Mouse (Mus musculus) MEL-GATA-1-ER (cell line): ENCODE measurements around the gene Naa35.

ENCODE experiments used
- DNase-seq: peaks from one replicate; pipeline ENCODE4 v3.0.0-alpha.2; 2012; ENCODE audit warnings: low read depth; ENCODE audit errors: extremely low read depth

The Naa35 gene

DNA sequence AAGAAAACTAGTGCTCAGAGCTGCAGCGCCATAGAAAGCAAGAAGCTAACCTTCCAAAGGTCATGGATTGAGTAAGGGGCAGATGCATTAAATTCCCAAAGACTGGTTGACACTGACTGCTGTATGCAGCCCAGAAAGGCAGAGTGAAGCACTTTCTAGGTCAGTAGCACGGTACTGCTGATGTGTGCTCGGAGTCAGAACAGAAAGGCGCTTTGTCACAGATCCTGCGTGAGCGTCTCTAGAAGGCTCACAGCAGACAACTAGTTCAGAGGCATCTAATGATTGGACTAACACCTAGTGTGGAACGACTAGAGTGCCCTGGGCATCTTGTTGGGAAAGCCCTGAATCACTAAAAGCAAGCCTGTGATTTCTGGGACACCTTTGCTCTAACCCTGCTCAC, 52.7 kb downstream of the Naa35 start:
- DNase-seq, result no peak

DNA sequence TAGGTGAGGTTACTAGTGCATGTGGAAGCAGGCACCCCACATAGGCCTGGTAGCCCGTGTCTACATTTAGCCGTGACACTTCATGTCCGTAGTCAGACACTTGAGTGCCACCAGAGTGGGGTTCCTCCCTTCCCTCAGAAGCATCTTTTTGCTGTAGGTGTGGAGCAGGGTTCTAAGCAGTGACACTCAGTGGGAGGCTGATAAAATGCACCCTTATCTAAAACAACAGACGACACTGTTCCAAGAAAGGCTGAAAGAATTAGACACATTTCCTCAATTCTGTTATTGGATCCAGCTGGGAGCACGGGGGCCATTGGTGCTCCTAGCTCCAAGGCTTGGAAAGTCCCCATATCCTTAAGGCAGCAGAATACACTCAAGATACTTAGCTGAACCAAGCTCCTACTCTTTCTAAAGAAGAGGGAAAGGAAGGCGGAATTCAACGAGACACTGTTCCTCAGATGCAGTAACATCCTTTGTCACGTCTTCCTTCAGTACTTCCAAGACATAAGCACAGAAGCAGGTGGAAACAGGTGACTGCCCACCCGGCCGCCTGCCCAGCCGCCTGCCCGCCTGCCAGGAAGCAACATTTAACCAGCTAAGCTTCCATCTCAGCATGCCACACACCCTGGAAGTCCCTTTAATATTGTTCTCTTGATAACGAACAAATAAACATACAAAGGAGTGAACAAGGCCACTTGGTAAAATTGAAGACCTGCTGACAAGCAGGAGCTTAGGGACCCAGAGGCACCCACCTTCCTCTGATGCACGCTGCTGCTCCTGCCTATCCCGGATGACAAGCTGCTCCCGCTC, 54.5 kb downstream of the Naa35 start:
- no peak for DNase-seq

GRCm38 (mm10) chr13:59640178-59640440, 55.0 kb downstream of the Naa35 start:
- DNase-seq, result no peak

DNA sequence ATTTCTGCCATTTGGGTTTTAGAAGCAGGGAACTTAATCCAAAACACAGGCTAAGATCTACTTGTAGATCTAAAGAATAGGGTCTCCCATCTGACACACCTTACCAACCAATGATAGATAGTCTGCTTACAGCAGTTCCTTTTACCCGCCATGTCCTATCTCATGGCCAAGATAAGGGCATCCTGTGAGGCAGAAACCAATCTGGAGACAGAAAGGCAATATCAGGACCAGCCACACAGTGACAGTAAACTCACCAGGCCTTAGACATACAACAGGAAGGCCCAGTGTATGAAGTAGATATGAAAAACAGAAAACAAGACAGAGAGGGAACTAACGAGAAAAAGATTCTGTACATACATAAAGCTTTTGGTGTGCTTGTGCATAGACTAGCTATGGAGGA, 57.8 kb downstream of the Naa35 start:
- no peak for DNase-seq

- DNase-seq, result no peak
Observed at GRCm38 (mm10) chr13:59645491-59645890, 60.4 kb downstream of the Naa35 start.

DNA sequence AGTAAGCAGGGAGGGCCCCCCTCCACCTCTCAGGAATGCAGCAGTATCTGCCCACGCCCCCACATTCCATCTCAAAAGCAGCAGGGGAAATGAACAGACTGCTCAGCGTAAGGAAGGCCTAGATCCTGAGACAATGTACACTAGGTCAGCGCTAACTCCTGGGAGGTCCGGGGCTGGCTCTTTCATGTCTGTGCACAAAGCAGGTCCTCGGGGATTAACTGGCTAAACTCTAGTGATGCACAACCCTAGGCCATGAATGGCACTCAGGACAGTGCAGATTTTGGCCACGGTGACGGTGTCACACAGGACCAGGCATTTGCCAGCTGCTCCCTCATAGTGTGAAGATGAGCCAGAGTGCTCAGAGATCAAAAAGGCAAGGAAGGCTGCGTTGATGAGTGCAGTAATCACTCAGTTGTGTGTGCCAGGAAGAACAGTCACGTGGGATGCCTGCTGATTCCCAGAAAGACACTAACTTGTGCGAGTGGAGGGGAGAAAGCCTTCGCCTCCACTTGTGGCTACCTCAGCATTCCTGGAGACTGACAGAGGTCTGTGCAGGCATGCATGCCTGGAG, 61.7 kb downstream of the Naa35 start:
- DNase-seq, result no peak

GRCm38 (mm10) chr13:59647484-59647883, 62.4 kb downstream of the Naa35 start:
- no peak for DNase-seq

- DNase-seq, result no peak
Observed at GRCm38 (mm10) chr13:59648598-59648997, 63.5 kb downstream of the Naa35 start.

DNA sequence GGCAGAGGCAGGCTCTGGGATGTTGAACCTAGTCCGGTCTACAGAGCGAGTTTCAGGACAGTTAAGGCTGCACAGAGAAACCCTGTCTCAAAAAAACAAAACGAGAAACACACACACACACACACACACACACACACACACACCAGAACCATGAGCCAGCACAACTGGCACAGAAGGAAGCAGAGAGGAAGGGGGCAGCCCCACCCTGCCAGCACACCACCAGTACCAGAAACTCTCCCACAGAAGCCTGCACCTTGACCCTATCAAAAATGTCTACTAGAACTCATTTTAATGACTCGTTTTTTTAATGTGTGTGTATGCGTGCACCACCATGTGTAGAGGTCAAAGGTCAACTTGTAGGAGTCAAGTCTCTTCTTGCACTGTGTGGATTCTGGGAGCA, 64.7 kb downstream of the Naa35 start:
- no peak for DNase-seq

GRCm38 (mm10) chr13:59652651-59653050, 67.6 kb downstream of the Naa35 start:
- no peak for DNase-seq

DNA sequence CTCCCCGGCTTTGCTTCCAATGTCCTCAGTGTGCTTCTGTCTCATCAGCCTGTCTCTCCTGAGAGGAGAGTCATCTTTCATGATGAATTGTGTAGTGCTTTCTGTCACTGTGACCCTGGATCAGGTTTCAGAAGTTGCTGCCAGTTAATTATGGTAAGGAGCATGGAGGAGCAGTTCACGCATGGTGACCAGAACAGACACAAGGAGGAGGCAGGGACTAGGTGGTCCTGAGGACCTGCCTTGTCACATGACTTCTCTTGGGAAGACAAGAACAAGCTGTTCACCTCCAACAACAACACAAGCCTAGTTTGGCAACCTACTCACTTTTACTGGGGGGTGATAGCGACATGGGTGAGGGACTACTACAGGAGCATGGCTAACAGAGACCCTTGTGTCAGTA, 68.1 kb downstream of the Naa35 start:
- no peak for DNase-seq

DNA sequence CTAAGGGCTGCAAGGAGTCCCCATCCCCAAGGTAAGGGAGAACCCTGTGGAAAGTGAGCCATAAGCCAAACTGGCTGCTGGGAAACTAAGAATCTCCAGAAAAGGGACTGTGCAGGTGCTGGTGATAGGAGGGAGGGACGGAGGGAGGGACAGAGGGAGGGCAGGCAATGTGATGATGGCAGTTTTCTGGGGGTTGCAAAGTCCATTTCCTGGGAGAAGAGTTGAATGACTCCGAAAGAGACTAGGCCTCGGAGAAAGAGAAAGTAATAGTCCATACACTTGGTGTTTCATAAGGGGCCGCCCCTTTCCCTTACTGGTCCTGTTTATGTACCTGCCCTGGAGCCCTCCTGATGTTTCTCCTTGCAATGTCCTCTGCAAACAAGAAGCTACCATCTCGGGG, 69.4 kb downstream of the Naa35 start:
- DNase-seq, result no peak

DNA sequence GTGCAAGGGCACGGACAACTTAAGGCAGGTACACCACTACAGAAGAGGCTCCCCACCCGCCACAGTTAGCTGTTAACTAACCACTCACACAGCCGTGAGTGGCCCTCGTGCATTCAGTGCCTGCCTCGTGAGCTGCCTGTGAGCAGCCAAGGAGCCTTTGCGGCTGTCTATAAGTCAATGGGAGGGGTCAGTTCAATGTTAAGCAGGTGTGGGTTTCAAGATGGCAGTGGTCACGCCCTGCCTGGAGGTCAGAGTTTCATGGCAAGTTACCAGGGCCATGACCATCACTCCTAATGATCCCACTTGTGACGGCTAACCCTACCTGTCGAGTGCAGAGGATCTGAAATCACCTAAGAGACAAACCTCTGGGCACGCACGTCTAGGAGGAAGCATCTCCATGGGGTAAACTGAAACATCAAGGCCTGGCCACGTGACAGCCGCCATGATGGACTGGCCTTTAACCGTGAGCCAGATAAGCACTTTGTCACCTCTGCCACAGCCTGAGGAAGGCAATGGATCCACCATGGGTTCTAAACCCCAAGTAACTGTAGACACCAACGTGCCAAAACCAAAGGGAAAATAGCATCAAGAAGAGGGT, 70.8 kb downstream of the Naa35 start:
- DNase-seq, result no peak

- no peak for DNase-seq
Observed at GRCm38 (mm10) chr13:59656316-59656832, 71.3 kb downstream of the Naa35 start.

GRCm38 (mm10) chr13:59656975-59657388, 71.9 kb downstream of the Naa35 start:
- DNase-seq, result no peak

- no peak for DNase-seq
Observed at GRCm38 (mm10) chr13:59657781-59658180, 72.7 kb downstream of the Naa35 start.

GRCm38 (mm10) chr13:59660371-59660770, 75.3 kb downstream of the Naa35 start:
- no peak for DNase-seq

GRCm38 (mm10) chr13:59661387-59661786, 76.3 kb downstream of the Naa35 start:
- no peak for DNase-seq

DNA sequence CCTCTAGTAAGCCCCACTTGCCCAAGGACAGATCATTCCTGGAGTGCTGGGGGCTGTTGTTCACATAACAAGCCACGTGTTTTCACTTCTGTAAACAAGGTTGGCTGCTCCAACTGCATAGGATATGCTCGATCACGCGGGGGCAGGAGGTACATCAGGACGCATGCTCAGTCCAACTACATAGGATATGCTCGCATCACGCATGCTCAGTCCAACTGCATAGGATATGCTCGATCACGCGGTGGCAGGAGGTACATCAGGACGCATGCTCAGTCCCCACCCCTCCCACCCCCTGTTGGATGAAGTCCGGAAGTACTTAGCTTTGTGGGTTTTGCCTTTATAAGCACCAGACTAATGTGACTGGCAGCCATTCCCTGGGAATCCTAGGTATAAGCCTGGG, 76.9 kb downstream of the Naa35 start:
- no peak for DNase-seq

DNA sequence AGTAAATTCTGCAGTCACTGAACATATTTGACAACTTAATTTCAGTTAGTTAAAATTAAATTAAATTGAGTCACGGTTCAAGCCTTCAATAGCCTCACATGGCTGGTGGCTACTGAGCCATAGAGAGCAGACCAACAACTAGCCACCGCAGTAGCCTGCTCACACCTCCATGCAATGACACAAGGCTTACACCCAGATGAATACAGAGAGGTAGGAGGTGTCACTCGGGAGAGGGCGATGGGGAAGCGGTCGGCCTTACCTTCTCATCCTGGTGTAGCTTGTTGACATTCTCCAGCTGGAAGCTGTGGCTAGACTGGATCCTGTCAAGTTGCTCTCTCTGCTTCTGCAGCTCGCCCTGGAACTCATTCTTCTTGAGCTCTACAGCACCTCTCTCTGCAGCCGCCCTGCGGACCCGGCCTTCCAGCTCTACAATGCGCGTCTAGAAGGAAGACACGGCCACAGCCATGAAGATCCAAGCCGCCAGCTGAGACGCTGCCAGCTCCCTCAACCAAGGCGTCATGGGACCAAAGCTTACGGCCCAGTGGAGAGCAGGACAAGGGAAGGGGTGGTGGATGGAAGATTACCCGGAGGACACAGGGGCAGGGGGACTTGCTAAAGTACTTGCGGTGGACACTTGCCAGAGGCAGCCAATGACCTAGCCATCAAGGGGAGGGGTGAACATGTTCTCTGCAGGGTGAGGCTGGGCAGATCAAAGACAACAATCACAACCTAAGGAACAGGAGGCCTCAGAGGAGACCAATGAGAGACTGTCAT, 79.1 kb downstream of the Naa35 start:
- DNase-seq, result no peak

GRCm38 (mm10) chr13:59667763-59668162, 82.7 kb downstream of the Naa35 start:
- no peak for DNase-seq

- peak; percentile 83 for DNase-seq
Observed at GRCm38 (mm10) chr13:59668501-59669093, 83.5 kb downstream of the Naa35 start.
